Mouse (Mus musculus): ENCODE data around the gene Prpf40b.

The Prpf40b gene

DNA sequence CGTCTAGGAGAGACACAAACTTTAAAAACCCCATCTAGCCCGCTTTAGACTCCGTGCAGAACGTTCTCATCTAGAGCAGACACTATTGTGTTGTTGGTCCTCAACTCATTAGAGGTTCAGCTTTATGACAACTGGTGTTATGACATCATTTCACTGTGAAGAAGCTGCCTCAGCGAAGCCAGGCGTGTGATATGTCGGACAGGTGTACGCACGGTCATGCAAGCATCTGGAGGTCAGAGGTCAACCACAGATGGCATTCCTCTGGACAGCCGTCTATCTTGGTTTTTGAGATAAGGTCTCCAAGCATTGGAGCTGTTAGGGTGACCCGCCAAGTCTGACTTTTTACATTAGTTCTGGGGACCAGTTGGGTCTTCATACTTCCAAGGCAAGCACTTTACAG, 4.3 kb upstream of the Prpf40b start:
- DNase-seq (ENCODE audit: low spot score in 2 of 2) = no peak

DNA sequence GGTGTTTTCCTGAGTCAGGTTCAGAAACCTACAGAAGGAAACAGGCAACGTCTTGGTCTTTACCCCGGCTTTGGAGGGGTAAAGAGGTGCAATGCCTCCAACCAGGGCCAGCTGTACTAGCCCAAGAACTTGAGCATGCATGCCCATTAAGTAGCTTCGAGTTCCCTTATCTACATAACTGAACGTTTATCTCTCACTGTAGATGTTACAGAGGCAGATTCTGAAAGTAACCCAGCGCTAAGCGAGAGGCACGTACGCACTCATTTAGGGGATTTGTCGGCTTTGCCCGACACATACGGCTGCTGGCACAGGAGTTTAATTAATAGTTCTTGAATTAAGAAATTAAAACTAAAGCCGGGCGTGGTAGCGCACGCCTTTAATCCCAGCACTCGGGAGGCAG, 600 bp upstream of the Prpf40b start:
- DNase-seq (ENCODE audit: low spot score in 2 of 2) = no peak

DNA sequence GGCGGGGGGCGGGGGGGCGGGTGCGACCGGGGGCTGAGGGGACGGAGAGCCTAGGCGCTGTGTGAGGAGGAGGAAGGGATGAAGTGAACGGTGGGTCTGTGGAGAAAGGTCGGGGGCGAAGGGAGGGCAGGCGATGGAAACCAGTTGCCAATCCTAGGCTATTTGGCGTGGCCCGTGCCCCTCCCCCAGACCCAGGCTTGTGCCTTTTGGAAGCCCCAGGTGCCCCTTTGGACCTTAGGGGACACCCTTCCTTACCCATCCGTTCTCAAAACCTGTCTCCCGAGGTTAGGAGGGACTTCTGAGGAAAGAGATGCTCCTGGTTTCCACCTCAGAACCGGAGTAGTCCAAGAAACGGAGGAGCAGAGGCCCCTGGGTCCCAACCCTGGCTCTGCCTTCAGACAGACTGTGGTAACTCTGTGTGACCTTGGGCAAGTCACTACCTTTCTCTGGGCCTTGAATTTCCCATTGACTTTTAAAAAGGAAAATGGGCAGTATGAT, 646 bp downstream of the Prpf40b start, which contains the start of gene Fam186b:
Fam186b (minus strand) TSS at position 405 of the 498 bp plus-strand sequence.
- peak; percentile 10 to 32 for DNase-seq (ENCODE audit: low spot score in 2 of 2)

DNA sequence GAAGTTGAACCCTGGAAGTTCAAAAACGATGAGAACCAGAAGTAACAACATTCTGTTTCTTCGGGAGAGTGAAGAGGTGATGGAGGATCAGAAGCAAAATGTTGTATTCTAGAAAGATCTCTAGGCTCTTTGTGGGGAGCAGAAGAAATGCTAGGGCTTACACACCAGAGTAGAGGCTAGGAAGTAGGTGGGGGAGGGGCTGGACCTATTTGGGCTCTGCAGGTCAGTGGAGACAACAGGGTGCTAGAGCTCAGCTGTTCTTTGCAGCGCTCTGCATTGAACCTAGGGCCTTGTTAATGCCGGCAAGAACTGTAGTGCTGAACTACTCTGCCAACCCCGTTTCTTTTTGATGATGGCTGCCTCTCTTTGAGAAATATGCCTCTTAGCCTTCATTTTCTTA, 1.3 kb downstream of the Prpf40b start:
- DNase-seq (ENCODE audit: low spot score in 2 of 2) = no peak

DNA sequence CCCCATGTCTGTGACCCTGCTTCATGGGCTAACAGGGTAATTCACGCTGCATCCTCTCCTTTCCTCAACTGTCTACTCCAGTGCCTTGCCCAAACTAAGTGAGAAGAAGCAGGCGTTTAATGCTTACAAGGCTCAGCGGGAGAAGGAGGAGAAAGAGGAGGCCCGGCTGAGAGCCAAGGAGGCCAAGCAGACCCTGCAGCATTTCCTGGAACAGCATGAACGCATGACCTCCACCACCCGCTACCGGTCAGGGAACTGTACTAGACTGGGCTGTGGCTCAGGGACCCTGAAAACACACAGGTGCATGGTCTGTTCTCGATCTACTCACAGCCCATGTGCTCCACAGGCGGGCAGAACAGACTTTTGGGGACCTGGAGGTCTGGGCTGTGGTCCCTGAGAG, 12.6 kb downstream of the Prpf40b start:
- DNase-seq (ENCODE audit: low spot score in 2 of 2) = no peak

DNA sequence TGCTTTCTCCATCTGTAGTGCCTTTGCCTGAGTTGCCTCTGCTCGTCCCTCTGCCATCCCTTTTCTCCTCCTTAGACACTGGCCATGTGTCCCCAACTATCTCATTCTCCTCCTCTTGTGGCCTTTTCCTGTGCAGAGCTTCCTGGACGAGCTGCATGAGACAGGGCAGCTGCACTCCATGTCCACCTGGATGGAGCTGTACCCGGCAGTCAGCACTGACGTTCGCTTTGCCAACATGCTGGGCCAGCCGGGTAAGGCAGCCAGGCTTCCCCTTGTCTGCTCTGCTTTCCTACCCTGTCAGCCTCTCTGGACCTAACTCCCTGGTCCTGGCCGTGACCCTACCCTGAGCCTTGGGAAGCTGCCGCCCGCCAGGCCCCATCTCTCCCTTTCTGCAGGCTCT, 14.7 kb downstream of the Prpf40b start:
- DNase-seq (ENCODE audit: low spot score in 2 of 2) = no peak

DNA sequence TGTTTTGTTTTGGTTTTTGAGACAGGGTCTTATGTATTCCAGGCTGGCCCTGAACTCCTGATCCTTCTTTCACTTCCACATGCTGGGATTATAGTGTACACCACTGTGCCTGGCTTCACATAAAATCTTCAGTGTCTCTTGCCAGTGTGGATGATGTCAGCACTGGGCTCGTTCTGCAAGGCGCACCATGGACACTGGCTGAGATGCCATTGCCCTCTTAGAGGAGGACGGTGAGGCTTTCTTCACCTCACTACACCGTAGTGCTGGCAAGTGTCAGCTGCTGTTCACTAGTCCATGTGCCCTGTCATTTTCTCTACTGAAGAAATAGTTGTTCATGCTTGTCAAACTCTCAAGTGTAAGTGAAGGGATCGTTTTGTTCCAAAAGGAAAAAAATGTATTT, 15.7 kb downstream of the Prpf40b start:
- no peak for DNase-seq (ENCODE audit: low spot score in 2 of 2)

DNA sequence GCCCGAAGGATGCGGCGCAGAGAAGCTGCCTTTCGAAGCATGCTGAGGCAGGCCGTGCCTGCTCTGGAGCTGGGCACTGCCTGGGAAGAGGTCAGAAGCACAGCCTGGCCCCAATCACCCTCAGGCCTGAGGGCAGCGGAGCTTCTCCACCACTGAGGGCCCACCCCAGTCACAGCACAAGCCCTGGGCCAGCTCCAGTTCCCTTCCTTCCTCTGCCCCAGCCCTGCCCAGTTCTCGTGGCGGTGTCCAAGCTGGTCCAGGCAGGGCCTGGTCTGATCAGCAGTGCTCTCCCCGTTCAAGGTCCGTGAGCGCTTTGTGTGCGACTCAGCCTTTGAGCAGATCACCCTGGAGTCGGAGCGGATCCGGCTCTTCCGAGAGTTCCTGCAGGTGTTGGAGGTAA, 20.0 kb downstream of the Prpf40b start:
- DNase-seq (ENCODE audit: low spot score in 2 of 2) = no peak

DNA sequence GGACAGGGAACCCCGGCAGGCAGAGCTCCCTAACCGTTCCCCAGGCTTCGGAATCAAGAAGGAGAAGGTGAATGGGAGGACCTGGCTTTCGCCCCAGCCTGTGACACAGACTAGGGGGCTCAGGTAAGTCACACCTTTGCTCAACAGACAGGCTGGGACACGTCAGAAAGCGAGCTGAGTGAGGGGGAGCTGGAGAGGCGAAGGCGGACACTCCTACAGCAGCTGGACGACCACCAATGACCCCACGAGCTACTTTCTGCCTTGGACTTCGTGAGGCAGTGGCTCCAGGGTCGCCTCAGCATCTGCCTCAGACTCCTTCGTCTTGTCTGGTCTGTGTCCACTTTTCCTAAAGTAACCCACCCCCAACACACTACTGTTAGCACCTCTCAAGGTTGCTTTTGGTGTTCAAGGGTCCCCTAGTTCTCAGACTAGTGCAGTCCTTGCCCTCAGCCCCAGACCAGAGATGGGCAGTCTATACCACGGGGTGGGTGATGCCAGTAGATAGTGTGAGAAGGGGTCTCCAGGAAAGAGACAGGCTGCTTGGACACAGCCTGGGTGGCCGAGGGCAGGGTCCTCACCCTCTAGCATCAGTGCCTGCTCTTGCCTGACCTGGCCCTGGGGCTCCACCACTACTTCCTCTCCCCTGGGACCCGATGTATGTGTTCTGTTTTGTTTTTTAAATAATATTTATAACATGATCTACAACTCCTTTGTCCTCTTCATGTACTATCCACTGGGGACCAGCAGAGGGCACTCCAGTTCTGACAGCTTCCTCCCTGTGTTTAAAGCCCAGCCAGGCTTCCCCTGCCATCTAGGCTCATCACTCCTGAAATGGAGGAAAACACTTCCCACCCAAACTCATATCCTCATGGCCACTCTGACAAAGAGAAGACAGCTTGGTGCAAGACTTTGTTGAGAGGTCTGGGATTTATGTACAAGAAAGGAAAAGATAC, 21.7 kb downstream of the Prpf40b start:
- peak; percentile 45 to 47 for DNase-seq (ENCODE audit: low spot score in 2 of 2)

DNA sequence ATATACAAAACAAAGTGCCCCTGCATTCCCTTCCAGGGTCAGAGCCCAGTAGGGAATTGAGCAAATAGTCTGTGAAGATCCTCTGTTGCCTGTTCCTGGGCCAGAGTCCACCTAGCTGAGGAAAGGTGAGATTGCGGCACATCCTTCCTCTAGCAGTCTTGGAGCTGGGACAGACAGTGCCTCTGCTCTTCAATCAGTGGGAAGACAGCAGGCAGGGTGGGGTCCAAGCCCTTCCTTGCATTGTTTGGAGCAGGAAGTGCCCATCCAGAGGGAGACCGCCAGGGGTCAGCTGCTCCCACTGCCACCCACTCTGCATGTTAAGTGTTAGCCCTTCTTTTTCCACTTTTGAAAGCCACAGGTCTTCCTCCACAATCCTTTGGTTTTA, 22.4 kb downstream of the Prpf40b start:
- DNase-seq (ENCODE audit: low spot score in 2 of 2) = no peak

DNA sequence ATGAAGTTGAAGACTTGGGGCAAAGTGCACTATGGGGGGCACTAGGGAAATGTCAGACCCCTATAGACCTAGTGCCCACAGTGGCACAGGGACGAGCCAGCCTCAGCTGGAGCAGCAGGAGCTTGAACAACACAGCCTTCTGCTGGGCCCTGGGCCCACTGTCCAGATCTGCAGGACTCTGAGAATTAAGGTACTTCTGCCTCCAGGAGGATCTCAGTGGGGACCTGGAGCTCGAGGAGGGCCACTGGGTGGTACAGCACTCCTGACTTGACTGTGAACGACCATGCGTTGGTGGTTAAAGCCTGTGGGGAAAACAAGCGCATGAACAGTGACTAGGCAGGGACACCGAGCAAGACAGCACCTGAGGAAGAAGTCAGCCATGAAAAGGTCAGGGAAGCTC, 23.2 kb downstream of the Prpf40b start:
- DNase-seq (ENCODE audit: low spot score in 2 of 2) = no peak

DNA sequence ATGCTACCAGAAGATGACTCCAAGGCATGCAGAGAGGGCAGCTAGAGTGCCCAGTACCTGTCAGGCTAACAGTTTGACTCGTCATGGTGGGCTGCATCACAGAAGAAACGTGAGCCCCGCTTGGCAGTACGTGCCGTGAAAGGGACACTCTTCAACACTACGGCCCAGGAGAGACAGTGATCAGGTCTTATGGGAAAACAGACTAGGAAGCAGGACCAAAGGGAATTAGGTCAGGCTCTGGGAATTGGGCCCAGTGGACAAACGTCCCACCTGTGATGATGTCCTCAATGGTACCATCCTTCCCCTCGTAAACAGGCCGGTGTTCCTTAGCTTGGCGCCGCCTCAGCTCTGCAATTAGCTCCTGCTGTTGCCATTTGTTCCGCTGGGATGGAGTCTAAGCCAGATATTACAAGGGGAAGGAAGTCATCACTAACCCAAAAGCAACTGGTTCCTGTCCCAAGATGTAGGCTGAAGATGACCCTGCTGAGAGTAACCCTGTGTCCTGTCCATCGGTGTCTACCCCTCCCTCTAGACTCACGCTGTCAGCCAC, 24.0 kb downstream of the Prpf40b start:
- no peak for DNase-seq (ENCODE audit: low spot score in 2 of 2)

DNA sequence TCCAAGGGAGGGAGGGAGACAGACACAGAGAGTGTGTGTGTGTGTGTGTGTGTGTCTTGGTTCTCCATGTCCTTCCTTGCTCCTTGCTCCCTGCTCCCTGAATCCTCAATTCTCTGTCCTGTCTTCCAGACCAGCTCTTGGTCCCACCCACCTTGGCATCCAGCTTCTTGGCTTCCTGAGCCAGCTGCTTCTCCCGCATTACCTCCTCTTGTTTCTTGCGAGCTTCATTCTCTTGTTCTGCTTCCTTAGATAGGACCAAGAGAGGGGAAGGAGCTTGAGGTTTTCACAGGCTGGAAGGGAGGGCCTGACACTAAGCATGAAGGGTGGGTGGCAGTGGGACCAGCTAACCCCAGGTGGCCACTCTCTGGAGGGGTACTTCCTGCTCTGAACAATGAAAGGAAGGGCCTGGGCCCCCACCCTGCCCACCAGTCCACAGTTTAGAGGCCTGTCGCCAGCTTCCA, 24.6 kb downstream of the Prpf40b start:
- DNase-seq (ENCODE audit: low spot score in 2 of 2) = no peak

DNA sequence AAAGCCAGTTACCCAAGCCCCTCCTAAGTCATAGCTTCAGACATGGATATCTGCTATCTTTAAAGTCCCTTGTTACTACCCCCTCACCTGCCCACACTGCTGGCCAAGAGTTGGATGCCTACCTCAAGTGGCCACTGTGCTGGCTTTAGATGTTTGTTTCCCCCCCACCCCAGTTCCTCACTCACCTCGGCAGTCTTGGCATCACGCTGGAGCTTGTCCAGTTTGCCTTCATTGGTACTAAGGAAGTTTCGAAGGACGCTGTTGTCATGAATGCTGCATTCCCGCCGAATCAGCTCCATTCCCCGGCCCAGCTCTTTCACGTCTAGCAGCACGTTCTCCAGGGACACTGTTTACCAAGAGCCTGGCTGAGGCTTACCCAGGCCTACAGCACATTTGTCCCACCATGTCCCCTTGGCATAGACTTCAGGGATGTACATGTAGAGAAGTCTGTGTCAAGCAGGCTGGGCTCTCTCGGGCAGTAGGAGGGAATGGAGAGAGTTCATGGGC, 25.3 kb downstream of the Prpf40b start:
- DNase-seq (ENCODE audit: low spot score in 2 of 2) = no peak

DNA sequence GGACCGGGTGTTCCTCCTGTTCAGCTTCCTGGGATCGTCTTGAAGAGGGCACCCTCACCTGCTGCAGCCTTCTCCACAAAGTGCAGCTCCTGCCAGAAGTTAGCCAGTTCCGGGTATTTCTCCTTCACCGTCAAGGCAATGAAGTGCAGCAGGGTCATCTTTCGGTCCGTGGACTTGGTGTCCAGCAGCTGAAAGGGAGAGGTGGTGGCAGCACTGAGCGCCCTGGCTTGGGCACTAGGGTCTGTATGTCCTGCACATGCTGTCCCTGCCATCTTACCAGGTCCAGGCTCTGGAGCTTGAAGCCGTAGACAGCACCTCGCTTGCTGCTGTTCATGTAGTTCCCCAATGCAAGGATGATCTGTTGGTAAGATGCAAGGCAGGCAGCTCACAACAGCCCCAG, 26.1 kb downstream of the Prpf40b start:
- no peak for DNase-seq (ENCODE audit: low spot score in 2 of 2)

DNA sequence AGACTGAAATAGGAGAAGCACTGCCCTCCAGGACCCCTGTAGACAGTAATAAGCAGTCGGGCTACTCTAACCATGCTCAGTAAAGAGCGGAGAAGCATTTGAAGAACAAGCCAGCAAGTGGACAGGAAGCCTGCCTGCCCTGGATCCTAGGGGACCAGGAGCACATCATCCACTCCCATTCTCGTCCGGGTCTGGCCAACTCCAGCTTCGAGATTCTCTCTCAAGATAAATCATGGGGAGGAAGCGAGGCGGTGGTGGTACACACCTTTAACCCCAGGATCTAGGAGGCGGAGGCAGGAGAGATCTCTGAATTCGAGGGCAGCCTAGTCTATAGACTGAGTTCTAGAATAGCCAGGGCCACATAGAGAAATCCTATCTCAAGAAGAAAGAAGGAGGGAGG, 29.3 kb downstream of the Prpf40b start:
- no peak for DNase-seq (ENCODE audit: low spot score in 2 of 2)

DNA sequence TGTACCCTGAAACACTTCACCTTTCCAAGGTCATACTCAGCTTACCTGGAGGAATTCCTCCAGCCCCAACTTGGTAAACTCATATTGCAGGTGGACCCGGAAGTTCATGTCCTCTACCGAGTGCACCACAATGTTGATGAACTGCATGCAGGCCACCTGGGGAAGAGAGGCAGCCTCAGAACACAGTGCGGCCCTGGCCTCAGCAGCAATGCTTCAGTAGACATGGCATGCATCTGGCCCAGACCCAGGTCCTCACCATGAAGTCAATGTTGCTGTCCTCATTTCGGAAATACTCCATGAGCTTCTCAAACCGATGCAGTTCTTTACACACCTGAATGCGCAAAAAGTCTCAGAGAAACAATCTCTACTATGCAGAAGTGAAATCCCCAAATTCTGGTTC, 30.7 kb downstream of the Prpf40b start:
- DNase-seq (ENCODE audit: low spot score in 2 of 2) = no peak

DNA sequence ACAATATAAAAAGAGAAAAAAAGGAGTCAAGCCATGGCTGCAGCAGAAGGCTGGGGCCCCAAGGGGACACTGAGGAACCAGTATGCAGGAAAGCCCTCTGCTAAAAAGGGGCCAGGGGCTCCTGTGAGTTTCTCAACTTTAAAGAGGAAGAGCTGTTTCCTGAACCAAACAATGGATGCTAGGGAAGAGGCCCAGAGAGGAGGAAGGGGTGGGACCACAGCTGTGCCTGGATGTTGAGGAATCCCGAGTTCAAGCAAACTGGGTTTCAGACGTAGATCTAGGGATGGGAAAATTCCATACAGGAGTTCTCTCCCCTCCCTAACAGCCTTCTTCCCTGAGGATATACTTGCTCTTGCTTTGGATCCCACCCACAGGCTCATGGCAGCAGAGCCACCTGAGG, 31.5 kb downstream of the Prpf40b start:
- DNase-seq (ENCODE audit: low spot score in 2 of 2) = no peak

DNA sequence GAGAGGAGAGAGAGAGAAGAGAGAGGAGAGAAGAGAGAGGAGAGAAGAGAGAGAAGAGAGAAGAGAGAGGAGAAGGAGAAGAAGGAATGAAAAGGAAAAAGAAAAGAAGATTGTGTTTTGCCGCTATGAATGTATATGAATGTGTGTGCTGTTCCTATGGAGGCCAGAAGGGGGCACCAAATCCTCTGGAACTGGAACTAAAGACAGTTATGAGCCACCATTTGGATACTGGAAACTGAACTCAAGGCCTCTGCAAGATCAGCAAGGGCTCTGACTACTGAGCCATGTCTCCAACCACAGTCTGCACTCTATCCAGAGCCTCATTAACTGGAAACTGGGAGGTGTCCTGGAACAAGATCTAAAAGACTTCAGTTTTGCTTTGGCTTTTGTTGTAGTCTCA, 32.1 kb downstream of the Prpf40b start:
- no peak for DNase-seq (ENCODE audit: low spot score in 2 of 2)

DNA sequence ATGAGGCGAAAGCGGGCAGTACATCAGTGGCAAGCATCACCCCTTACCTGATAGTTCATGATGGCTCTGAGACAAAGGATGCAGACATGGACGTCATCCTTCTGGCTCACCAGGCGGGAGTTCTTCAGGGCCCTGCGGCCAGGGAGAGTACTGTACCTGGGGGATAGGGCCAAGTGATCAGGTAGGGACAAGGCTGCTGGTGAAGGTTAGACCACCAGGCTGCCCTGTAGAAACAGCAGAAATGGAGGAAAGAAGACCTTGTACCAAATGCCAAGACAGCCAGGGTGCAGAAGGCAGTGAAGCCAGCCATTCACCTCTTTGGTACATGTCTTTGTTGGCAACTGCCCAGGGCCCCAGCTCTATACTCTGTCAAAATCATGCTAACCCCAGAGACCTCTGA, 33.1 kb downstream of the Prpf40b start:
- no peak for DNase-seq (ENCODE audit: low spot score in 2 of 2)

DNA sequence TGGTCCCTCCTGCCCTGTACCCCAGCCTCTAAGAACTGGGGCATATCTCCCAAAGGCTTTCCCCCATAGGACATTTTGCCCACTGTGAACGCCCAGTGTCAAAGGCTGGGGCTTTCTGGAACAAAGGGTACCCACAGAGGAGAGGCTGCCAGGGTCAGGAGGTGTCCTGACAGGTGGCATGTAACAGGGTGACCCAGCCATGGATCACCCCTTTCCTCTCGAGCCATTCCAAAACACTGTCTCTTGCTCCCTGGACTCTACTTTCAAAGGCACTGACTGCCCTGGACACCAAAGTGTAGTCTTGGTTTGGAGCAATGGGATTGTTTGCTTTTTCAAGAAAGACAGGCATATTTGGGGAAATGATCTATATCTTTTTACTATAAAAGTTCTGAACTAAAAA, 35.4 kb downstream of the Prpf40b start:
- DNase-seq (ENCODE audit: low spot score in 2 of 2) = no peak

DNA sequence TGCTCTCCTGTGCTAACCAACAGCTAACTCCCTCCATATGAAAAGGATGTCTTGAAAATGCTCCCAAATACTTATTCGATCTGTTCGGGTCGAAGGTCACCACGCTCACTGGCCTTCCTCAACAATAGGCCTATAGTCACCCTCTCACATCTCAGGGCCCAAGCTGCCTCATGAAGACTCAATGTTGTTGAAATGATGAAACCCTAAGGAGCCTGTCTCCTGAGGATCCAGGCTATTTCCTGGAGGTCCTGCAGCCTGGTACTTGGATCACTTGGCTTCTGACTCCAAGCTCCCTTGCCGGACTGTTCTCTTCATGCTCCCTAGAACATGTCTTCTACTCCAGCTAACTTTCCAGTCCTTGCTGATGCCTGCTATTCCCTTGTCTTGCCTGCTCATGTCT, 36.5 kb downstream of the Prpf40b start:
- DNase-seq (ENCODE audit: low spot score in 2 of 2) = no peak

DNA sequence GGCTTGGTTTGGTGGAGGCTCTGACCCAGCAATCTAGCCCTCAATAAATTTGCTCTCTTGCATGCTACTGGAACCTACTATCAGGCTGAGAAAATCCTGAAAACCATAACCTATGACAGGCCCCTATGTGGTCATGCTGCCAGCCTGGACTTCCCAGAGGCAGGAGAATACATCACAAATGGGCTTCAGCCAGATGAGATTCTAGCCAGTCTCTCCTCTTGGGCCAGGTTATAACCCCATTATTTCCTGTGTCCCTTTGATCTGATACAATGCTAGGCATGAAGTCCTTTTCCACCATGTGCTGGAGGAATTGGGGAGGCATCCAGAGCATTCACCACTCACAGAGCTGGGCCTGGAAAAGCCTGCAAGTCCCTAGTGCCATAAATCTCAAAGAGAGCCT, 37.2 kb downstream of the Prpf40b start:
- no peak for DNase-seq (ENCODE audit: low spot score in 2 of 2)
